Mouse (Mus musculus) heart, embryonic 14.5 days (tissue): ENCODE measurements at regions not wholly inside any gene's neighbourhood (a gene's known extent, or its start where the extent isn't known, plus 50 kb on each side); places are given as distances from the start of the nearest gene placed in this dataset.

Experiments
- ATAC-seq: fragments of 200-750 bp; cut with Nextera tagmentation; 2 replicates; pipeline ENCODE4 v1.8.0; 2017; ENCODE audit warnings: low read depth, moderate TSS enrichment; ENCODE audit not compliant: insufficient number of reproducible peaks, insufficient read depth, low FRiP score
- H3K27ac ChIP-seq, 2 experiments: fragments of 200-500 bp in 1 of 2; fragments of 300-500 bp in 1 of 2; sonication (generic) in 1 of 2; replicated peaks in 1 of 2; 2 replicates each; pipeline ENCODE4 v1.5.1; 2012 to 2014; ENCODE audit warnings: low read depth in 2 of 2, low read length in 2 of 2, control low read depth in 1 of 2, mild to moderate bottlenecking in 1 of 2, mixed read lengths in 1 of 2; ENCODE audit not compliant: control insufficient read depth in 1 of 2, insufficient read depth in 1 of 2
- H3K27me3 ChIP-seq: fragments of 300-500 bp; sonication (generic); 2 replicates; pipeline ENCODE4 v1.6.1; 2014; ENCODE audit warnings: mild to moderate bottlenecking, low read length, control low read depth; ENCODE audit not compliant: control insufficient read depth, insufficient read depth
- H3K36me3 ChIP-seq: fragments of 300-500 bp; sonication (generic); 2 replicates; pipeline ENCODE4 v1.6.1; 2014; ENCODE audit warnings: mild to moderate bottlenecking, control low read depth, low read length, mixed read lengths; ENCODE audit not compliant: control insufficient read depth, insufficient read depth
- H3K4me1 ChIP-seq, 2 experiments: fragments of 200-500 bp in 1 of 2; fragments of 300-500 bp in 1 of 2; sonication (generic) in 1 of 2; 2 replicates each; pipeline ENCODE4 v1.6.1; 2012 to 2014; ENCODE audit warnings: low read length in 2 of 2, control low read depth in 1 of 2, mixed read lengths in 1 of 2; ENCODE audit not compliant: control insufficient read depth in 2 of 2, insufficient read depth in 2 of 2
- H3K4me2 ChIP-seq: fragments of 300-500 bp; sonication (generic); 2 replicates; pipeline ENCODE4 v1.6.1; 2014; ENCODE audit warnings: mild to moderate bottlenecking, low read length
- H3K4me3 ChIP-seq, 2 experiments: fragments of 200-500 bp in 1 of 2; fragments of 300-500 bp in 1 of 2; sonication (generic) in 1 of 2; 2 replicates each; pipeline ENCODE4 v1.5.1; 2012 to 2014; ENCODE audit warnings: low read length in 2 of 2, mild to moderate bottlenecking in 2 of 2, control low read depth in 1 of 2, low read depth in 1 of 2, moderate library complexity in 1 of 2; ENCODE audit not compliant: control insufficient read depth in 1 of 2, insufficient read depth in 1 of 2
- H3K9ac ChIP-seq: fragments of 300-500 bp; sonication (generic); 2 replicates; pipeline ENCODE4 v1.6.1; 2014; ENCODE audit warnings: mild to moderate bottlenecking, low read length
- H3K9me3 ChIP-seq: fragments of 300-500 bp; sonication (generic); 2 replicates; pipeline ENCODE4 v1.6.1; 2016; ENCODE audit warnings: low read length, control low read depth; ENCODE audit not compliant: control insufficient read depth
- whole genome bisulfite sequencing: fragments of 180-500 bp; shearing (Covaris S2); extraction: QIAGEN DNeasy Blood & Tissue Kit; methylation state at CpG from one replicate; pipeline ENCODE4 v1.1.7; 2014; 5-methylcytosine and 5-hydroxymethylcytosine counted together

DNA sequence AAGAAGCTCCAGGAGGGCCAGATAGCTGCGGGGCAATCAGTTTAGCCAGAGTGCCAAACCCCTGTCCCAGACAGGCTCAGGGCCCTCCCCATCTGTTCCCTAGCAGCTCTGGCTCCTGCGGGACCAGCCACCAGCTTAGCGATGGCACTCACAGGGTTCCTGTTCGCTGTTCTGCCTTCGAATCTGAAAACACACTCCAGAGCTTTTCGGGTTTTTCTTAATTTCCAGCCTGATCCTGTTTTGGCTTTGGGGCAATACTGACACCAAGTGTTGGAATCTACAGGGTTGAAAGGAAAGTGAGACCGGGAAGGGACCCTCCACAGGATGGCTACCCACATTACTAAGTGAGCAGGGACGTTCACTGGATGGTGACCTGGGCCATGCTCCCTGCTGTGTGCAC is 50.6 kb upstream of the Enpp6 start:
- Histone ChIP-seq H3K27ac (no peak overlapping the region), H3K4me2 (peak overlapping the region; percentile 49), H3K27me3 (no peaks in the 10 kb centered on the region), H3K9ac (peak overlapping the region; percentile 35; the same call in 1 of the 2 replicates), H3K4me1 (peaks cover 0 to 2% of the 10 kb centered on the region in 2 experiments; a peak in 1 of 4 replicates), H3K9me3 (peaks cover 5% of the 10 kb centered on the region), H3K36me3 (no peaks in the 10 kb centered on the region), H3K4me3 (no peak overlapping the region)
- 14% methylated on average over 8 of the region's 8 CpGs for WGBS
- ATAC-seq, result no peak
